Mouse (Mus musculus) hindbrain, embryonic 11.5 days (tissue): ENCODE data around the gene Nlrc5. TPM values are rescaled to one million over a fixed set of nuclear protein-coding genes. Genes with fewer than 3 reads are reported as not detected.

Experiments
- ATAC-seq: fragments of 200-750 bp; cut with Nextera tagmentation; 2 replicates; pipeline ENCODE4 v1.8.0; 2017; ENCODE audit warnings: mild to moderate bottlenecking, moderate TSS enrichment, moderate library complexity; ENCODE audit not compliant: low FRiP score
- DNase-seq: peaks from one replicate; pipeline ENCODE4 v3.0.0-alpha.2; 2015; ENCODE audit warnings: low spot score
- H3K27ac ChIP-seq: fragments of 300-500 bp; sonication (generic); 2 replicates; pipeline ENCODE4 v1.5.1; 2014; ENCODE audit warnings: mild to moderate bottlenecking, low read depth, low read length
- H3K27me3 ChIP-seq: fragments of 300-500 bp; sonication (generic); 2 replicates; pipeline ENCODE4 v1.6.1; 2014; ENCODE audit warnings: mild to moderate bottlenecking, low read length, moderate library complexity, mixed read lengths; ENCODE audit not compliant: control insufficient read depth, insufficient read depth
- H3K36me3 ChIP-seq: fragments of 300-500 bp; sonication (generic); 2 replicates; pipeline ENCODE4 v1.6.1; 2014; ENCODE audit warnings: mild to moderate bottlenecking, low read length, moderate library complexity, mixed read lengths; ENCODE audit not compliant: control insufficient read depth, insufficient read depth
- H3K4me1 ChIP-seq: fragments of 300-500 bp; sonication (generic); replicated peaks from 2 replicates; pipeline ENCODE4 v1.6.1; 2014; ENCODE audit warnings: low read length, mixed read lengths; ENCODE audit not compliant: control insufficient read depth, insufficient read depth
- H3K4me2 ChIP-seq: fragments of 300-500 bp; sonication (generic); replicated peaks from 2 replicates; pipeline ENCODE4 v1.6.1; 2014; ENCODE audit warnings: mild to moderate bottlenecking, low read depth, low read length
- H3K4me3 ChIP-seq: fragments of 300-500 bp; sonication (generic); 2 replicates; pipeline ENCODE4 v1.5.1; 2014; ENCODE audit warnings: low read depth, low read length
- H3K9ac ChIP-seq: fragments of 300-500 bp; sonication (generic); 2 replicates; pipeline ENCODE4 v1.6.1; 2014; ENCODE audit warnings: low read depth, low read length
- H3K9me3 ChIP-seq: fragments of 300-500 bp; sonication (generic); 2 replicates; pipeline ENCODE4 v1.6.1; 2016; ENCODE audit warnings: low read length; ENCODE audit not compliant: control insufficient read depth
- WGBS: fragments of 180-500 bp; shearing (Covaris S2); extraction: QIAGEN DNeasy Blood & Tissue Kit; methylation state at CpG from one replicate; pipeline ENCODE4 v1.1.7; 2014; 5-methylcytosine and 5-hydroxymethylcytosine counted together
- polyA plus RNA-seq: library from polyadenylated mRNA; unstranded; fragments of >200 nt; fragmentation: Nextera tagmentation; extraction: Ambion mirVana; gene quantifications from 2 replicates; pipeline ENCODE4 v1.2.1, GENCODE M21; 2014

Nlrc5 gene
- polyA plus RNA-seq, 1 experiment from 2014 or later = 0.23 TPM

GRCm38 (mm10) chr8:94409523-94409922 lies 24.6 kb upstream of the Nlrc5 start:
- DNase-seq = no peak
- Histone ChIP-seq H3K4me1 (no peaks in the 10 kb centered on the region), H3K36me3 (no peaks in the 10 kb centered on the region), H3K9ac (no peak overlapping the region), H3K27ac (no peak overlapping the region), H3K4me3 (no peak overlapping the region), H3K9me3 (no peaks in the 10 kb centered on the region), H3K27me3 (no peaks in the 10 kb centered on the region), H3K4me2 (no peak overlapping the region)
- ATAC-seq = no peak
- WGBS = 87% methylated on average over 7 of the region's 7 CpGs

- H3K9ac ChIP-seq = no peak overlapping the region
- no peaks in the 10 kb centered on the region for H3K4me1 ChIP-seq
- no peaks in the 10 kb centered on the region for H3K9me3 ChIP-seq
- ATAC-seq (no peak), DNase-seq (no peak)
- H3K4me3 ChIP-seq = no peak overlapping the region
- H3K36me3 ChIP-seq = no peaks in the 10 kb centered on the region
- H3K4me2 ChIP-seq = no peak overlapping the region
- H3K27me3 ChIP-seq = no peaks in the 10 kb centered on the region
- H3K27ac ChIP-seq = no peak overlapping the region
- WGBS = 91% methylated on average over 6 of the region's 6 CpGs
Measured at GRCm38 (mm10) chr8:94412518-94412917, 21.6 kb upstream of the Nlrc5 start.

- no peak overlapping the region for H3K4me3 ChIP-seq
- no peak overlapping the region for H3K9ac ChIP-seq
- H3K36me3 ChIP-seq = no peaks in the 10 kb centered on the region
- H3K27ac ChIP-seq = no peak overlapping the region
- WGBS = 86% methylated on average over 6 of the region's 6 CpGs
- H3K27me3 ChIP-seq = no peaks in the 10 kb centered on the region
- no peak overlapping the region for H3K4me2 ChIP-seq
- H3K9me3 ChIP-seq = no peaks in the 10 kb centered on the region
- ATAC-seq = no peak
- no peaks in the 10 kb centered on the region for H3K4me1 ChIP-seq
- no peak for DNase-seq
Measured at GRCm38 (mm10) chr8:94413509-94413908, 20.6 kb upstream of the Nlrc5 start.

GRCm38 (mm10) chr8:94415218-94415617 lies 18.9 kb upstream of the Nlrc5 start:
- no peak for DNase-seq
- Histone ChIP-seq H3K27ac (no peak overlapping the region), H3K36me3 (no peaks in the 10 kb centered on the region), H3K4me1 (no peaks in the 10 kb centered on the region), H3K4me2 (no peak overlapping the region), H3K4me3 (no peak overlapping the region), H3K27me3 (no peaks in the 10 kb centered on the region), H3K9ac (no peak overlapping the region), H3K9me3 (no peaks in the 10 kb centered on the region)
- no peak for ATAC-seq
- 78% methylated on average over 2 of the region's 2 CpGs for WGBS

GRCm38 (mm10) chr8:94418017-94418416 lies 16.1 kb upstream of the Nlrc5 start:
- H3K36me3 ChIP-seq = no peaks in the 10 kb centered on the region
- 74% methylated on average over 9 of the region's 9 CpGs for WGBS
- DNase-seq (no peak), ATAC-seq (no peak)
- no peak overlapping the region for H3K4me2 ChIP-seq
- H3K27me3 ChIP-seq = no peaks in the 10 kb centered on the region
- no peaks in the 10 kb centered on the region for H3K4me1 ChIP-seq
- H3K9ac ChIP-seq = no peak overlapping the region
- no peak overlapping the region for H3K27ac ChIP-seq
- H3K9me3 ChIP-seq = no peaks in the 10 kb centered on the region
- no peak overlapping the region for H3K4me3 ChIP-seq

GRCm38 (mm10) chr8:94422270-94422669 lies 11.9 kb upstream of the Nlrc5 start:
- DNase-seq (no peak), ATAC-seq (no peak)
- Histone ChIP-seq H3K9me3 (no peaks in the 10 kb centered on the region), H3K27ac (no peak overlapping the region), H3K4me3 (no peak overlapping the region), H3K4me2 (no peak overlapping the region), H3K9ac (no peak overlapping the region), H3K27me3 (no peaks in the 10 kb centered on the region), H3K36me3 (no peaks in the 10 kb centered on the region), H3K4me1 (no peaks in the 10 kb centered on the region)
- WGBS = 91% methylated on average over 4 of the region's 4 CpGs

- H3K9me3 ChIP-seq = no peaks in the 10 kb centered on the region
- ATAC-seq = no peak
- no peak for DNase-seq
- H3K36me3 ChIP-seq = no peaks in the 10 kb centered on the region
- no peak overlapping the region for H3K9ac ChIP-seq
- no peak overlapping the region for H3K27ac ChIP-seq
- 73% methylated on average over 10 of the region's 10 CpGs for WGBS
- no peaks in the 10 kb centered on the region for H3K4me1 ChIP-seq
- no peak overlapping the region for H3K4me3 ChIP-seq
- no peaks in the 10 kb centered on the region for H3K27me3 ChIP-seq
- no peak overlapping the region for H3K4me2 ChIP-seq
Measured at GRCm38 (mm10) chr8:94427953-94428352, 6.2 kb upstream of the Nlrc5 start.

GRCm38 (mm10) chr8:94428420-94428819 lies 5.7 kb upstream of the Nlrc5 start:
- no peaks in the 10 kb centered on the region for H3K36me3 ChIP-seq
- no peak overlapping the region for H3K4me2 ChIP-seq
- H3K27ac ChIP-seq = no peak overlapping the region
- H3K4me3 ChIP-seq = no peak overlapping the region
- H3K4me1 ChIP-seq = no peaks in the 10 kb centered on the region
- no peaks in the 10 kb centered on the region for H3K9me3 ChIP-seq
- 80% methylated on average over 4 of the region's 4 CpGs for WGBS
- ATAC-seq = no peak
- no peak overlapping the region for H3K9ac ChIP-seq
- H3K27me3 ChIP-seq = no peaks in the 10 kb centered on the region; the same call in 1 of the 2 replicates
- DNase-seq = no peak

- Histone ChIP-seq H3K9ac (no peak overlapping the region), H3K36me3 (no peaks in the 10 kb centered on the region), H3K27me3 (peaks cover 7% of the 10 kb centered on the region), H3K27ac (no peak overlapping the region), H3K4me1 (no peaks in the 10 kb centered on the region; the same call in 1 of the 2 replicates), H3K4me2 (no peak overlapping the region), H3K9me3 (no peaks in the 10 kb centered on the region), H3K4me3 (no peak overlapping the region)
- ATAC-seq (no peak), DNase-seq (no peak)
- WGBS = 89% methylated on average over 7 of the region's 7 CpGs
Measured at GRCm38 (mm10) chr8:94429376-94429775, 4.8 kb upstream of the Nlrc5 start.
